Mouse (Mus musculus): ENCODE data around the gene Letm1. TPM values are rescaled to one million over a fixed set of nuclear protein-coding genes. Genes with fewer than 3 reads are reported as not detected.

Gene Letm1
- polyA plus RNA-seq, 1 experiment from 2014 or later = 54.2 TPM

DNA sequence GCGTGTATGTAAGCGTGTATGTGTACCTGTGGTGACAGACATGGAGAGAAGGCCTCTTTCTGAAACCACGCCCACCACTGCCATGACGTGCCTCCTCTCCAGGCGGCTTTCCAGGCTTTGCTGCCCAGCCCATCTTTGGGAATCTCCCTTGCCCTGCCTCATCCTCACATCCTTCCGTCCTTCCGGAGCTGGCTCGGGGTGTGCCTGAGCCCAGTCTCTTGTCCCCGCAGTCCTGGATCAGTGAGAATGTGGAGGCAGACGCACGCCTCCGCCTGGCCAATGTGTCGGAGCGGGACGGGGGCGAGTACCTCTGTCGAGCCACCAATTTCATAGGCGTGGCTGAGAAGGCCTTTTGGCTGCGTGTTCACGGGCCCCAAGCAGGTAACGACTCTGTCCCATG, 51.6 kb downstream of the Letm1 start:
- H3K36me3 ChIP-seq (ENCODE audit: control insufficient read depth, insufficient read depth, low read length) = no peaks in the 10 kb centered on the region; the same call in 1 of the 2 replicates
- no peak overlapping the region for H3K4me2 ChIP-seq
- WGBS = 66% methylated on average over 21 of the region's 21 CpGs

DNA sequence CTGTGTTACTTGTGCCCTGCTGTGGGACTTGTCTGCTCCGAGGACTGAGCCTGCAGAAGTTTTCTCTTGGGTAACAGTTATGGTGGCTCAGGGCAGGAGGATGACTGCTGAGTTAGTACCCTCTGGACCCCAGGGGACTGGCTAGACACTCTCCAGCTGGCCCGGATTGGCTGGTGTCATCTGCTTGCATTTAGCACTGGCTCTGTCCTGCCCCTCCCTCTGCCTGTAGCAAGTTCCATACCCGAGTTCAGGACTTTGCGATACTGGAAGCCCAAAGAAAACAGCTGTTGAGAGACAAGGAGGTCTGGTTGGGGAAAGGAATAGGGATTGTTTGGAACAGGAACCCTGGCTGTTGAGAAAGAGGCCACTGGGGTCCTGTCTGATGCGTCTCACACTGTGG, 52.1 kb downstream of the Letm1 start:
- H3K4me2 ChIP-seq = no peak overlapping the region
- H3K4me3 ChIP-seq (ENCODE audit: low read depth, low read length) = no peak overlapping the region
- peaks cover 7% of the 10 kb centered on the region for H3K27me3 ChIP-seq (replicated peaks; ENCODE audit: control insufficient read depth, insufficient read depth, low read length)
- no peaks in the 10 kb centered on the region; the same call in 1 of the 2 replicates for H3K36me3 ChIP-seq (ENCODE audit: control insufficient read depth, insufficient read depth, low read length)
- 70% methylated on average over 5 of the region's 5 CpGs for WGBS
- H3K4me1 ChIP-seq (replicated peaks; ENCODE audit: control insufficient read depth, insufficient read depth, low read length) = no peaks in the 10 kb centered on the region
- H3K27ac ChIP-seq (ENCODE audit: low read depth, low read length) = no peak overlapping the region
- no peak overlapping the region for H3K9ac ChIP-seq (ENCODE audit: low read depth, low read length)
- DNase-seq (ENCODE audit: low spot score) (no peak), ATAC-seq (replicated peaks; ENCODE audit: low FRiP score) (no peak)
- no peaks in the 10 kb centered on the region for H3K9me3 ChIP-seq (ENCODE audit: control insufficient read depth, low read length)

More for the DNA sequence above, 51.6 kb downstream of the Letm1 start:
- Histone ChIP-seq H3K4me1 (replicated peaks; ENCODE audit: control insufficient read depth, insufficient read depth, low read length) (no peaks in the 10 kb centered on the region), H3K4me3 (ENCODE audit: low read depth, low read length) (no peak overlapping the region), H3K9ac (ENCODE audit: low read depth, low read length) (no peak overlapping the region), H3K27me3 (replicated peaks; ENCODE audit: control insufficient read depth, insufficient read depth, low read length) (peaks cover 4% of the 10 kb centered on the region), H3K9me3 (ENCODE audit: control insufficient read depth, low read length) (no peaks in the 10 kb centered on the region), H3K27ac (ENCODE audit: low read depth, low read length) (no peak overlapping the region)
- ATAC-seq (replicated peaks; ENCODE audit: low FRiP score) (no peak), DNase-seq (ENCODE audit: low spot score) (no peak)

DNA sequence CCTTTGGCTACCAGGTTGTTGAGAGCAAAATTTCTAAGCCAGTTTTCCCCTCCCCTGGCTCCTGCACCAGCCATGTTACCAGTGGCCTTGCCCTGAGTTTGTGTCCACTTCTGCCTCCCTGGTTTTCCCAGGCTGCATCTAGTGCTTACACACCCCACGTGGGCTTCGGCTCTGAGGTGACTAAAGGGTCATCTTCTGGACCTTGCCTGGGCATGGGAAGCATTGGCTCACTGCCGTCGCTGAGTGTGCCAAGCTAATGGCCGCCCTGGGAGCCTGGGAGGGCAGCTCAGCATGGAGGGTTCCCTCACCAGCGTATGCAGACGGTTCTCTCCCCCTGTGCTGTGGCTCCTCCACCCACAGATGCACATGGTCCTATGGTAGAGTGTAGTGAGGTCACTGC, 53.8 kb downstream of the Letm1 start:
- no peak overlapping the region for H3K4me2 ChIP-seq
- H3K9me3 ChIP-seq (ENCODE audit: control insufficient read depth, low read length) = no peaks in the 10 kb centered on the region
- DNase-seq (ENCODE audit: low spot score) = no peak
- WGBS = 73% methylated on average over 7 of the region's 7 CpGs
- peaks cover 2% of the 10 kb centered on the region; the same call in 1 of the 2 replicates for H3K4me1 ChIP-seq (replicated peaks; ENCODE audit: control insufficient read depth, insufficient read depth, low read length)
- no peak for ATAC-seq (replicated peaks; ENCODE audit: low FRiP score)
- H3K27ac ChIP-seq (ENCODE audit: low read depth, low read length) = no peak overlapping the region
- no peaks in the 10 kb centered on the region; the same call in 1 of the 2 replicates for H3K36me3 ChIP-seq (ENCODE audit: control insufficient read depth, insufficient read depth, low read length)
- peaks cover 23% of the 10 kb centered on the region for H3K27me3 ChIP-seq (replicated peaks; ENCODE audit: control insufficient read depth, insufficient read depth, low read length)
- no peak overlapping the region for H3K4me3 ChIP-seq (ENCODE audit: low read depth, low read length)
- no peak overlapping the region for H3K9ac ChIP-seq (ENCODE audit: low read depth, low read length)

DNA sequence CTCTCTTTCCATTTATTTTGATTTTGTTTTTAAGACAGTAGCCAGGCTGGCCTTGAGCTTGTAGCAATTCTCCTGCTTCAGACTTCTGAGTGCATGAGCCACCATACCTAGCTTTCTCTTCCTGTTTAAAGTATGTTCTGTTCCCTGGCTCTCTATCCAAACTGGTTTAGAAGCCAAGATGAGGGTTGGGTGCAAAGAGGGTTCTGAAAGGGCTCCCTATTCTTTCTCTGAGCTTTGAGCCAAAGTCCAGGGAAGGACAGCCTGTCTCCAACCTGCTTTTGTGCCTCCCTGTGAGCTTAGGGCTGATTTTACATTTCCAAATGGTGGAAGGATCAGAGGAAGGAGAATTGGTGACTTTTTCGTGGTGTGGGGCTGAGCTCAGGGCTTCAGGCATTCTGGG, 55.7 kb downstream of the Letm1 start:
- no peak overlapping the region for H3K4me2 ChIP-seq
- H3K27ac ChIP-seq (ENCODE audit: low read depth, low read length) = no peak overlapping the region
- H3K4me3 ChIP-seq (ENCODE audit: low read depth, low read length) = no peak overlapping the region
- ATAC-seq (replicated peaks; ENCODE audit: low FRiP score) = no peak
- no peak for DNase-seq (ENCODE audit: low spot score)
- peaks cover 43% of the 10 kb centered on the region for H3K27me3 ChIP-seq (replicated peaks; ENCODE audit: control insufficient read depth, insufficient read depth, low read length)
- no peak overlapping the region for H3K9ac ChIP-seq (ENCODE audit: low read depth, low read length)
- no peaks in the 10 kb centered on the region; the same call in 1 of the 2 replicates for H3K36me3 ChIP-seq (ENCODE audit: control insufficient read depth, insufficient read depth, low read length)
- H3K4me1 ChIP-seq (replicated peaks; ENCODE audit: control insufficient read depth, insufficient read depth, low read length) = peaks cover 17% of the 10 kb centered on the region
- 44% methylated on average over 1 of the region's 1 CpGs for WGBS
- no peaks in the 10 kb centered on the region for H3K9me3 ChIP-seq (ENCODE audit: control insufficient read depth, low read length)

DNA sequence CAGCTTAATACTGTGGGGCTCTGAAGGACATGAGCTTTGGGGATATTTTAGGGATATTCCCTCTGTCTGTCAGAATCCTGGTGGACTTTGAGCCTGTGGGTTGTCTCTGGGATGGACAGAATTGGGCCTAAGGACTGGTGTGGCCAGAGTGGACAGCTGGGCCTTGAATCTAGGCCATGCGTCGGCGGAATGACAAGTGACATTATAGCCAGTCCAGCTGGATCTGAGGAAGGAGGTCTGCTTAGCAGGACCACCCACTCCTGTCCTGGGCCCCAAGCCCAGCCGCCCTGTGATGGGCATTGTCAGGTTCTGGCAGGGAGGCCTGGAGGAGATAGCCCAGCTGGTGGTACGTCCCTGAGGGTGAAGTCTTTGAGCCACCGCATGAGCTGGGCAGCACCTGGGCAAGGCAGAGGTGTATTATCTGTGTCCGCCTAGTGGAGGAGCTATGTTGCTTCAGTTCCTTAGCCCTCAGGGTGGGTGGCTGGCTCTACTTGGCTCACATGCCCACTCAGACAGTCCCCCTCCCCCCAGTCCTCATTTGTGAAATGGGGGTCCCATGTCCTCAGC, 56.5 kb downstream of the Letm1 start:
- Histone ChIP-seq H3K9me3 (ENCODE audit: control insufficient read depth, low read length) (no peaks in the 10 kb centered on the region), H3K27ac (ENCODE audit: low read depth, low read length) (no peak overlapping the region), H3K9ac (ENCODE audit: low read depth, low read length) (no peak overlapping the region), H3K4me2 (no peak overlapping the region), H3K4me1 (replicated peaks; ENCODE audit: control insufficient read depth, insufficient read depth, low read length) (peaks cover 22% of the 10 kb centered on the region), H3K4me3 (ENCODE audit: low read depth, low read length) (no peak overlapping the region), H3K36me3 (ENCODE audit: control insufficient read depth, insufficient read depth, low read length) (no peaks in the 10 kb centered on the region; the same call in 1 of the 2 replicates), H3K27me3 (replicated peaks; ENCODE audit: control insufficient read depth, insufficient read depth, low read length) (peaks cover 50% of the 10 kb centered on the region)
- ATAC-seq (replicated peaks; ENCODE audit: low FRiP score) (no peak), DNase-seq (ENCODE audit: low spot score) (no peak)
- 80% methylated on average over 7 of the region's 7 CpGs for WGBS

- no peaks in the 10 kb centered on the region for H3K36me3 ChIP-seq (ENCODE audit: control insufficient read depth, insufficient read depth, low read length)
- no peak overlapping the region for H3K27ac ChIP-seq (ENCODE audit: low read depth, low read length)
- ATAC-seq (replicated peaks; ENCODE audit: low FRiP score) (no peak), DNase-seq (ENCODE audit: low spot score) (peak; percentile 50)
- peak overlapping the region; percentile 73 for H3K4me3 ChIP-seq (ENCODE audit: low read depth, low read length)
- 12% methylated on average over 36 of the region's 36 CpGs for WGBS
- H3K4me1 ChIP-seq (replicated peaks; ENCODE audit: control insufficient read depth, insufficient read depth, low read length) = peaks cover 28% of the 10 kb centered on the region
- H3K4me2 ChIP-seq = peak overlapping the region; percentile 99
- peak overlapping the region; percentile 67; the same call in 1 of the 2 replicates for H3K9ac ChIP-seq (ENCODE audit: low read depth, low read length)
- peaks cover 62% of the 10 kb centered on the region for H3K27me3 ChIP-seq (replicated peaks; ENCODE audit: control insufficient read depth, insufficient read depth, low read length)
- no peaks in the 10 kb centered on the region for H3K9me3 ChIP-seq (ENCODE audit: control insufficient read depth, low read length)
Observed at GRCm38 (mm10) chr5:33723641-33724465, 58.8 kb downstream of the Letm1 start.

DNA sequence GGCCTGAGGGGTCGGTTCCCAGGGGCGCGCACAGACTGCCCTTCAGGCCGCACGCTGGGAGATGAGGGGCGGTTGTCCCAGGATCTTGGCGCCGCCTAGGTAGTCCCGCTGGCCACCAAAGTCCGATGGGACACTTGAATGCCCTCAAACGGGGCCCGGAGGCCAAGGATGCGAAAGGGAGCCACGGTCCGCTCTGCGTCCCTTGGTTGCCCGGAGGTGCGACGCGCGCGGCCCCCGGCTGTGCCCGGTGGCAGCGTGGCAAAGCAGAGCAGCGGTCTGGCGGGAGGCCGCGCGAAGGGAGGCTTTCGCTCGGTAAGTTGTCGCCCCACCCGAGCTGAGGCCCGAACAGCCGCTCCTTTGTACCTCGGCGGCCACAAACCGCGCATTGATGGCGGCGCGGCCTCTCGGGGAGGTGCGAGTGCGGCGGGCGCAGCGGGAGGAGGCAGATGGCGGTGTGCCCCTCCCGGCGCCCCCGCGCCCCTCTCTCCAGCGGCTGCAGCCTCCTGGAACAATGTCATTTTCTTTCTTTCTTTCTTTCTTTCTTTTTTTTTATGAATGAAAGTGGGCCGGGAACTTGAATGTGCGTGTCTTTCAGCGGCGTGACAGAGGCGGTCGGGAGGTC, 59.5 kb downstream of the Letm1 start:
- DNase-seq (ENCODE audit: low spot score) (peak; percentile 59), ATAC-seq (replicated peaks; ENCODE audit: low FRiP score) (no peak)
- peaks cover 64% of the 10 kb centered on the region for H3K27me3 ChIP-seq (replicated peaks; ENCODE audit: control insufficient read depth, insufficient read depth, low read length)
- H3K9ac ChIP-seq (ENCODE audit: low read depth, low read length) = peak overlapping the region; percentile 67
- peaks cover 28% of the 10 kb centered on the region for H3K4me1 ChIP-seq (replicated peaks; ENCODE audit: control insufficient read depth, insufficient read depth, low read length)
- peak overlapping the region; percentile 73 for H3K4me3 ChIP-seq (ENCODE audit: low read depth, low read length)
- no peaks in the 10 kb centered on the region for H3K36me3 ChIP-seq (ENCODE audit: control insufficient read depth, insufficient read depth, low read length)
- peak overlapping the region; percentile 99 for H3K4me2 ChIP-seq
- H3K9me3 ChIP-seq (ENCODE audit: control insufficient read depth, low read length) = no peaks in the 10 kb centered on the region
- WGBS = under 1% methylated on average over 61 of the region's 61 CpGs
- no peak overlapping the region for H3K27ac ChIP-seq (ENCODE audit: low read depth, low read length)

DNA sequence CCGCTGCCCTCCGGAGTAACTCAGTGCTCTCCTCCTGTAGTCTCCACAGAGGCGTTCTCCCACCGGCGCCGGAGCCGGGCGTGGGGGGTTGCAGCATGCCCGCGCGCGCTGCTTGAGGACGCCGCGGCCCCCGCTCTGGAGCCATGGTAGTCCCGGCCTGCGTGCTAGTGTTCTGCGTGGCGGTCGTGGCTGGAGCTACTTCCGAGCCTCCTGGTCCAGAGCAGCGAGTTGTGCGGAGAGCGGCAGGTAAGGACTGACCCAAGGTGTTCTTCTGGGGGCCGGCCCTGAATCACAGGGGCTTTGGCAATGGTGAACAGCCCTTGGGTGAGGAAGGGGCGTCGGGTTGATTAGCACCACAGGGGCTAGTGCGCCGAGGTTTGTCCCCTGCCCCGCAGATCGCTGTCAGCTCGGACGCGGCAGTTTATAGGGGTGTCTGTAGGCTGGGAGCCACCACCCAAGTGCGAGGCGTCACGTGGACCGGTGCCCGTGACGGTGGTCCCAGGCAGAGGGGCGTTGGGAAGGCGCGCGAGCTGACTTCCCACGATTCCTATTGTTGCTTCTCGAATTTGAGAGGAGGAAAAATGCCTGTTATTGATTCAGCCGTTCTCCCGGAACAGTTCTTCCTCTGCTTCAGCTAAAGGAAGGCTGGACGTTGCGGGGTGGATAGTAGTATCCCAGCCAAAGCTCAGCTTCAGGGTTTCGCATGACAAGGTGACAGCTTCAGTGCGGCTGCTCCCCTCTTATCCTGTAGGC, 60.2 kb downstream of the Letm1 start:
- H3K4me1 ChIP-seq (replicated peaks; ENCODE audit: control insufficient read depth, insufficient read depth, low read length) = peaks cover 28% of the 10 kb centered on the region
- H3K9ac ChIP-seq (ENCODE audit: low read depth, low read length) = peak overlapping the region; percentile 67
- peaks cover 64% of the 10 kb centered on the region for H3K27me3 ChIP-seq (replicated peaks; ENCODE audit: control insufficient read depth, insufficient read depth, low read length)
- DNase-seq (ENCODE audit: low spot score) (no peak), ATAC-seq (replicated peaks; ENCODE audit: low FRiP score) (no peak; the same call in 1 of the 2 replicates)
- peak overlapping the region; percentile 38; the same call in 1 of the 2 replicates for H3K27ac ChIP-seq (ENCODE audit: low read depth, low read length)
- no peaks in the 10 kb centered on the region for H3K9me3 ChIP-seq (ENCODE audit: control insufficient read depth, low read length)
- peak overlapping the region; percentile 99 for H3K4me2 ChIP-seq
- no peaks in the 10 kb centered on the region for H3K36me3 ChIP-seq (ENCODE audit: control insufficient read depth, insufficient read depth, low read length)
- H3K4me3 ChIP-seq (ENCODE audit: low read depth, low read length) = peak overlapping the region; percentile 73
- WGBS = 1% methylated on average over 53 of the region's 53 CpGs
